Mouse (Mus musculus) liver, adult 2 months (tissue): ENCODE data around the gene Actr3b.

Experiments used
- CTCF ChIP-seq: fragments of 200-500 bp; IDR thresholded peaks from 2 replicates; pipeline ENCODE4 v1.5.1; 2011; ENCODE audit warnings: low read depth, low read length, control low read depth
- POLR2A ChIP-seq: fragments of 200-500 bp; IDR thresholded peaks from 2 replicates; pipeline ENCODE4 v1.6.1; 2011; ENCODE audit warnings: low read length, control low read depth; ENCODE audit not compliant: insufficient read depth; ENCODE audit errors: extremely low read depth

DNA sequence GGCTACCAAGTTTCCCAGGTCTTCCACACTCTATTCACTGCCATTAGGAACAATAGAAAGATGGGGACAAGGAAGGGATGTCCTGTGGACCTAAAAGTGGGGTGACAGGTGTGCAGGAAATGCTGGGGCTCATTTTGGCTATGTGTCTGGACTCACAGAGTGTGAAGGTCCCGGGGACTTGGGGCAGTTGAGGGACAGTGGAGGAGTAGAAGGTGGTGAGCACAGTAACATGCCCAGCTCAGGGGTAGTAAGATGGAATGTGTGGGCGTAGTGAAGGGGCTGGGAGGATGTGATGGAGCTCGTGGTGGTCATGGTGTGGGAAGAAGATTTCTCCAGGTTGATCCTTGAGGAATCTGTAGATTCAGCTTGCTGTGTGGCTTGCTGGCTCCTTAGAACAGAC is 118.2 kb downstream of the Actr3b start:
- TF ChIP-seq POLR2A: no peak
- TF ChIP-seq CTCF: no peak
